Mouse (Mus musculus): ENCODE measurements around the gene Capn8.
"Not testable (repeated sequence)": the region's sequence is repeated elsewhere in the genome, so short reads cannot be mapped to it uniquely, and the experiment has no call there.

The Capn8 gene

DNA sequence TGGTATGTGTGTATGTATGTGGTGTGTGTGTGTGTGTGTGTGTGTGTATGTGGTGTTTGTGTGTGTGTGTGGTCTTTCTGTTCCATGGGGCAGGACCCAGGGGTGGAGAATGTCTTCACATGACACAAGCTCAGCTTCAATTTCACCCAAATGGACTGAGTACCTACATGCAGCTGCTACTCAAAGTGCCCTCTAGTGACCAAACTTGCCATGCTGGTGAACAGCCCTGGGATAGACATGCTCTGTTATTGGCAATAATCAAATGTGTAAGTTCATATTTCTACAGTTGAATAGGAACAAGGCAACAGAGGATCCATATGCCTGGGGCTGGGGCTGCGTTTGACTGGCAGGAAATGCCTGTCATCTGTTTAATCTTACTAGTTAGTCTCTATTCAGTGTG, 50.7 kb downstream of the Capn8 start:
- DNase-seq (ENCODE audit: low spot score in 2 of 2), result no peak

DNA sequence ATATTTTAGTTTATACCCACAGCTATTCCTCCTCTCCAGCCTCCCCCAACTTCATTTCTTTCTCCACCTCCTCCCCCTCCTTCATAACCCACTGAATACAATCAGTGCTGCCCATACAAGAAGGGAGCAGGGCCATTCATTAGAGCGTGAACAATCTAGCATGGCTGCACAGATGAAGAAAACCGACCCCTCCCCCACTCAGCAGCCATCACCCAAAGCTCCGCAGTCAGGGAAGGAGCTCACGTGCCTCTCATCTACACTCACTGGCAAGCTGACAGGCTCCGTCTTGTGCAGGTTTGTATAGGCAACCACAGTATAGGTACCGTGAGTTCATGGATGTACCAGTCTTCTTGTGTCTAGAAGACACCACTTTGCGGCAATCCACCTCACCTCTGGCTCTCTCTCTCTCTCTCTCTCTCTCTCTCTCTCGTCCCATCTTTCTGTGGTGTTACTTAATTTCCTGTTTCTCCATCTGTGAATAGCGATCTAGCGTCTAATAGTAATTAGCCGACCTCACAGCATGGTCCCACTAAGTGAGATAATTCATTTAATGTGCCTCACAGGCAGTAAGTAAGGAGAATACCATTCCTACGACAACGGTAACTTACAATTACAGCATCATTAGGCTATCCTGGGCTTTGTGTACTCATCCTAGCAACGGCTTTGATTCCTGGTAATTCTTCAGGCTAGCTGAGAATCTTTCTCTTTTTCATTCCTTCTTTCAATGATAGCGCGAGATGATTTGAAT, 53.6 kb downstream of the Capn8 start:
- DNase-seq (ENCODE audit: low spot score in 2 of 2), result peak in 1 of 2 experiments; percentile 41

DNA sequence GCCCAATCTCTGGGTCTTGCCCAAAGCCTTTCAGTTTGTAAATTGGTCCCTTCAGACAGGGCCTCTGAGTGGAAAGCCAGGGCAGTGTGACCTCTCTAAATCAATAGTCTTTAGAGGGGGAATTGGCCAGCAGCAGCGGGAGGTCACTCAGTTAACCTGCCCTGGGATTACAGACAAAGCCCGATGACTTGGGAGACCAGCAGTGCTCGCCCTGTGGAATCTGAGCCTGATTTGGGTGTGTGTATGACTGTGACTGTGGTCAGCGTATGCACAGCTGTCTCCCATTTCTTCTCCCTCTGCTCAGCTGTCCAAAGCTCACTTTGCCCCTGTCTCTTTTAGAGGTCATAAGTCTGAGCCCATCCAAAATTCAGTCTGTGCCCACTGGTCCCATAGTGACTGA, 55.7 kb downstream of the Capn8 start:
- no peak for DNase-seq (ENCODE audit: low spot score in 2 of 2)

DNA sequence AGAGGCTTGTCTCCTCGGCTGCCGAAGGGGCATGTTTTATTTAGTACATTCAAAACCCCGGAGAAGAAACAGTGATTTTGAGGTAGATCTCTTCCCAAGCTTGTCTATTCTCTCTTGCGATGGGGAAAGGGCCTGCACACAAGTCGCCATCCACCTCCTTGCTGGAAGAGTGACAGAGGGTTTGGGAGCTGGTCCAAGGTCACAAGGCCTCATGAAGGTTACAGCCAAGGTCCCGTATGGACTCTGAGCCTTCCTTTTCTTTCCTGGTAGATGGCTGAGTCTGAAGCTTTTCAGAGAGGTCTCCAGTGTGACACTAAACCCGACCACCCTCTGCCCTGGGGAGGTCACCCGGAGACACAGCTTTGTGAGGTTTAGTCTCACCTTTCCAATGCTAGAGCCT, 56.4 kb downstream of the Capn8 start:
- DNase-seq (ENCODE audit: low spot score in 2 of 2), result no peak

DNA sequence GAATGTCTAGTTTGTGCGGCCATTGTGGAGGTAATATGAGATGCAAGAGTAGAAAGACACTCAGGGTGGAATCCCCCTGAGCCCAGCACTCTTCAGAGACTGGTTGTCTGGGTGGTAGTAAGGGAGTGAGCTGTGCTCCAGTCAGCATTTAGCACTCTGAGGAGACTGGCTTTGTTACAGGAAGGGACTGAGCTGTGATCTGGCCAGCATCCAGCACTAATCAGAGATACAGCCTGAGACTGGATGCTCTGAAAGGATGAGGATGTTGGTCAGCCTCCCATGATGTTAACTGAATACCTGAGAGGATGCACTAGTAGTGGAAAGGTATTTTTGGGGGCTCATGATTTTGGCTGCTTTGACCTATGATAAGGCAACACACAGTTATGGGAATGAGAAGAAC, 61.4 kb downstream of the Capn8 start:
- DNase-seq (ENCODE audit: low spot score in 2 of 2), result no peak

DNA sequence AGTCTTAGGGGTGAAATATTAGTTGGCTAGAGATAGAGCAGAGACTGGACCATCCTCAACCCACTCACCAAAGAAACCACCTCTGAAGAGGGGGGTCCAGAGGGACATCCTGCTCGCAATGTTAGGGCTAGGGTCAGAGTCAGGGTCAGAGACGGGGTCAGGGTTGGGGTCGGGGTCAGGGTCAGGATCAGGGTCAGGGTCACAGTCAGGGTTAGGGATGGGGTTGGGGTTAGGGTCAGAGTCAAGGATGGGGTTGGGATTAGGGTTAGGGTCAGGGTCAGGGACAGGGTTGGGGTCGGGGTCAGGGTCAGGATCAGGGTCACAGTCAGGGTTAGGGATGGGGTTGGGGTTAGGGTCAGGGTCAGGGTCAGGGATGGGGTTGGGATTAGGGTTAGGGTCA, 64.4 kb downstream of the Capn8 start:
- no peak for DNase-seq (ENCODE audit: low spot score in 2 of 2)

DNA sequence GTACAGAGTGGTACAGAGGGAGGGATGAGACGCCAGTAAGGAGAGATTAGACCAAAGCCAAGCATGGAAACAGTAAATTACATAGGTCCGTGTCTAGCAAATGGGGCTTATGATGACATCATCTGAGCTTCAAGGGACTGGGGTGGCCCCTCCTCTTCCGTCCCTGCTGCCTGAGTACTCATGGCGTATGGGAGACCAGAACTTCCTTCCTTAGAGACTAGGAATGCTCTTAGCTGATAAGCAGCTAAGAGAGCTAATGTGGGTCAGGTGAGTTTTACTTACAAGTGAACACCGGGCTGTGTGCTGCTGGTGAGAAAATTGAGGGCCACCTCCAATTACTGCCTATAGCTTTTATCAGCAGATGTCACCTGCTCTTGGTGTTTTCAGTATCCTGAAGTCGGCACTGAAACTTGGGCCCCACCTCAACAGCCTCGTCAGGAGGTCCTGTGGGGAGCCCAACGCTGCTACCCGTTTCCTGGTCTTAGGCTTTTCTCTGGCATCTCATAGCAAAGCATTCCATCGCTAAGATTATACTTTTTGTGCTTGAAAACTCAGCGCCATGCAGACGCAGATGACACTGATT, 69.0 kb downstream of the Capn8 start:
- no peak for DNase-seq (ENCODE audit: low spot score in 2 of 2)

DNA sequence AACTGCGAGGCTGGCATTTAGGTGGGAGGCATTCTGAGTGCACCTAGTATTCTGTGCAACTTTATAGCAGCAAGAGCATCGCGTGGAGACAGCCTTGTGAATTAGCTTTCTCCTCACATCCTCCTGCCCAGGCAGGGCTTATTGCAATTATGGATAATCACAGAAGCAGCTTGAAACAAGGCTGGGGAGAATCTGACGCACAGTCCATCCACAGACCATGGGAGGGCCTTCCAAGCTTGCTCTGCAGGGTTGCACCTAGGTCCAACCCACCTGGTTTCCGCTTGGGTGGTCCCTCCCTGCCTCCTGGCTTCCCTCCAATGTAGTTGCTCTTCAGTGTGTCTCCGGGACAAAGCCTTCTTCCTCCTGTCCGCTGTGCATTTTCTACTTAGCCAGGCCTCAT, 74.2 kb downstream of the Capn8 start:
- no peak for DNase-seq (ENCODE audit: low spot score in 2 of 2)

DNA sequence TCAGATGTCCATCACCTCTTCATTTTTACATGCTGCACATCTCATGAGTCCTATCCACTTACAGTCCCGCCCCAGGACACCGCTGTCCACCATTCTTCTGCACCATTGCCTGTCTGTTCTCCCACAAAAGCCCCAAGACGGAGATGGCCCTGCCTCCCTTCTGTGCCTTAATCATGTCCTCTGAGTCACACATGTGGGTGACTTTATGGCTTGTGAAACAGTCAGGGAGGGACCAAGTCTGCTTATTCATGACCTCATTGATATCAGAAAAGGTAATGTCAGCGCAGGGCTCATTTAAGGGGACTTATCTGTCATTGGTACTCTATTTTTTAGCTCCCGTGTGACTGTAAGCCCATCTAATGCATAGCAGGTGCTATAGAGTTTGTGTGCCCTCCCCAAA, 74.6 kb downstream of the Capn8 start:
- DNase-seq (ENCODE audit: low spot score in 2 of 2), result no peak

DNA sequence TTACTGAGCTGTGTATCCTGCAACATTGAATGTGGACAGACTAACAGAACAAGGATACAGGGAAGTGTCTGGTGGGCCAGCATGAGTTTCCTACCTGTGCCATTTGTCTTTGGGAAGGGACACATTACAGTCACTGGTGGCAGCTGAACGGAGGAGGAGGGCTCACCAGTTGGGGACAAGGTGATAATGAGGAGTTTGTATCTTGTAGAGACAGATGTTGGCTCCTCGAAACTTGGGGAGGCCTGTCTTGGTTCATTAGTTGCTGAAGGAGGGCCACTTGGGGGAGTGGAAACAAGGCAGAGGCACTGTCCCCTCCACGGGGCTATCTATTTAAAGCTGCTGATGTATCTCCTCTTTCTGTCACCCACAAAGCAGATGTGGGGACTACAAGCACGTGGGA, 75.3 kb downstream of the Capn8 start:
- no peak for DNase-seq (ENCODE audit: low spot score in 2 of 2)

DNA sequence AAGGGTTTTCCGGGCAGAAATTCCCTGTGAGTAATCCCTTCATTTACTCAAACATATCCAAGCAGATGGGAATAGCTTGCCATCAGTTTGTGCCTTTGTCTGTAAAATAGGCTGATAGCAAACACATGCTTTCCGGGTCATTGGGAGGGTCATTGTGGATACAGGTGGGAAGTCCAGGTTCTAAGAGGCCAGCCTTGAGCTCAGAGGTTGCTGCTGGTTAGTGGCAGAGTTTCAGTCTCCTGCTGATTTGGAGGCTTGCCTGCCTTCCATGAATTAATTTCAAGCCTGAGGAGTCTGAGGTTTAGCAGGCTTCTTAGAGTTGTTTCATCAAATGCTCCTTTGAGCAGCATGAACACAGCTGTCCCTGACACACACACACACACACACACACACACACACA, 78.0 kb downstream of the Capn8 start:
- peak in 1 of 2 experiments; percentile 16 for DNase-seq (ENCODE audit: low spot score in 2 of 2)

DNA sequence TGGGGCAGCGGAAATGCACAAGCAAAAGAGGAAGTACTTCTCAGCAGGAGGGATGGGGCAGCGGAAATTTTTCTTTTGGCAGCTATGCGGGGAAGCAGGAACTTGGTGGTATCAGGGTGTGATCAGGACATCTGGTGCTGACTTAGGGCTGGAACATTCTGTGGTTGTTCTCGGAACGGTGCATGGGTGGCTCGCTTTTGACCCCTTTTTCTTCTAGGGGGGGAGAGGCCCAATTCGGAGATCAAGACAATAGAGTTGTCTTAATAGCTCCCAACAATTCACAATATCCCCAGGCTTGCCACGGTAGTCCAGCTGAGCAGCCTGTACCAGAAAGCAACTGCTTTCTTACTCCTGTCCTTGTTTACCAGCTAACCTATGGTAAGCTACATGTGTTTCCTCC, 79.6 kb downstream of the Capn8 start:
- DNase-seq (ENCODE audit: low spot score in 2 of 2), result not testable (repeated sequence)

DNA sequence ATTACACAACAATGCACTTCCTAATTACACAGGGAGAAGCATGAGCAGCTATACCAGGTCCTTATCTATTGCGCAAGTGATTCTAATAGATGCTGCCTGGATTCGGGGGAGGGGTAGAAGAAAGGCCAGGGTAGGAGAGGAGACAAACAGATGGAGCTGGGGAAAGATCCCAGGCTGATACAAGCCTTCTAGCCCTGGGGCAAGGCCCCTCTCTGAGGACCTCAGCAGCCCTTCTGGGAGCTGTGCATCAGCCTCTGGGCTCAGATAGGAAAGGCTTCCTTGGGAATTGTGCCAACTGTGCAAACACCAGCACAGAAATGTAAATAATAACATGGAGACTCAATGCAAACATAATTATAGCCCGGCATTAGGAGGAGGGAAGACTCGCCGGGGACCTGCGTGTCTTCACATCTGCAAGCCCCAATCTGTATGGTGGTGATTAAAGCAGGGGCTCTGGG, 80.4 kb downstream of the Capn8 start:
- DNase-seq (ENCODE audit: low spot score in 2 of 2), result no peak

DNA sequence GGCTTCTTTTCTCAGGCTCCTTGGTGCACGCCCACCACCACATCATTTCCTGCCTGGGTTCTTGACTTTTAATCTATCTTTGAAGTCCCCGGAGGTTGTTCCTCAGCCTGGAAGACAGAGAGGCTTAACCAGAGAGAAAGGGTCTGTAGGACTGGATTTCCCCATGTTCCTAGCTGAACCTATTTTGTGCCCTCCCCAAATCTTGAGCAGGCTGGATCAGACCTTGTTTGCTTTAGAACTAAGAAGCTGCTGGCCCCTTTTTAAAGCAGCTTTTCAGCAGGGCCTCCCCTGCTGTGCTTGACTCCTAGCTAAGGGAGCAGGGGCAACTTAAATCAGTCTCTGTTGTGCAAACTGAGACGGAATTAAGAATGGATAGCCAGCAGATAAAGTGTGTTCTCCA, 82.0 kb downstream of the Capn8 start:
- DNase-seq (ENCODE audit: low spot score in 2 of 2), result no peak

DNA sequence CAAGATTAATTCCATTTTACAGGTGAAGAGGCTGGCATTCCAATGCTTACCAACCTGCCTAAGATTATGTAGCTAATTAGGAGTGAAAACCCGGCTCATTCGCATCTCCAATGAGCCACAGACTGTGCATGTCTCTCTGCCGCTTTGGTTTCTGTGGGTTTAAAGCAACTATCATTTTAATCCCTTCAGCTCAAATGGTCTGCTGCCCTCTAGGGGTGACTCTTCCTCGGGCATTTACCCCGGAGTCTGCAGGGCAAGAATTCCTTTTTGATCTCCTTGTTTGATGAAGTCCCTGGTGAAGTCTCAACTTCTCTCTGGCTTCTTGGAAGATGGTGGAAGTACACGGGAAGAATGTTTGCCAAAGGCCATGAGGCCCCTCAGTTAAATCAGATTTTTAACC, 93.0 kb downstream of the Capn8 start:
- peak in 1 of 2 experiments; percentile 74 for DNase-seq (ENCODE audit: low spot score in 2 of 2)

DNA sequence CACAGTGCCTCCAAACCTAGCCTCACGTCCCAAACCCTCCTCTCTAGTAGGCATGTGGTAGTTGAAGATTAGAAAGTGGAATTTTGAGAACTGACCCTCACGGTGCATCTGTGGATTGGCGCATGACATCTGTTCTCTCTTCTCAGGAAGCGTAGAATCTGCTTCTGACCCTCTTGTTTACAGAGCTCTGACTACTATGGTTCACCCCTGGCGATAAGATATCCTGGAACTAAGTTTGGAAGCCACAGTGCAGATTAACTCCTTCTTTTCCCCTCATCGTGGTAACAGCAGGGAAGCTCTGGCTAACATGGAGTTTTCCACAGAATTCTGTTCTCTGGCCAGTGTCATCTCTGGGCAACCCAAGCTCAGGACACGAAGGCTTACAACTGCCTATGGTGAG, 95.6 kb downstream of the Capn8 start:
- DNase-seq (ENCODE audit: low spot score in 2 of 2), result no peak

DNA sequence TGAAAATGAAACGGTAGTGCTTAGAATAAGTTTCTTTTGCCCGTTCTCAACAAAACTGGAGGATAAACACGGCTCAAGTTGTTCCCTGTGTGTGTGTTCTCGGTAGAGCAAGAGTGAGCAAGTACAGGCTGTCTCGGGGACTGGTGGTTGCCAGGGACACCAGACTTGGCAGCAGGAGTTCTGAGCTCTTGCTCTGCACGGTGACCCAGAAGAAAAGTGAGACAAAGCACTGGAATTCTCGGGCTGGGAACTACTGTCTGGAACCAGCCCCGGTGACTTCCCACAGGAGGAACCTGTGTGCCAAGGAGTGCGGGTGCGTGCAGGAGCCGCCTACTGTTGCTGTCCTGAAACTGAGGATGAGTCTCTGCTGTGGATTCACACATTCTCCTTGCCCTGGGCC, 98.9 kb downstream of the Capn8 start:
- DNase-seq (ENCODE audit: low spot score in 2 of 2), result peak in 1 of 2 experiments; percentile 13

DNA sequence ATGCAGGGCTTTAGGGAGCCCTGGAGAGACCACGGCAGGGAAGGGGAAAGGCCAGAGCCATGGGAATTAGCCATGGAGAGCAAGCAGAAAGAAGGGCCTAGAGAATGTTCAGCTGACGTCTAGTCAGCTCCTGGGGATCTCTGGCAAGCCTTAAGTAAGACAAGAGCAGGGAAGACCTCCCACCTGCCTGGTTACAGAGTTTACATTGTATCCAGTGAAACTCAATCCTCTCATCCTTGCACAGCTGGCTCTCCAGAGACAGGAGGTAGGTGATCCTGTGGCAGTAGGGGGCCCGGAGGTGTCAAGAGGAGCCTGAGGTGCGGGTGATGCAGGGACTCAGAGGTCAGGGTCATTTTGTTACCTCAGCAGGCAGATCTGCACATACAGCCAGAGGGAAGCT, 100.0 kb downstream of the Capn8 start:
- no peak for DNase-seq (ENCODE audit: low spot score in 2 of 2)

DNA sequence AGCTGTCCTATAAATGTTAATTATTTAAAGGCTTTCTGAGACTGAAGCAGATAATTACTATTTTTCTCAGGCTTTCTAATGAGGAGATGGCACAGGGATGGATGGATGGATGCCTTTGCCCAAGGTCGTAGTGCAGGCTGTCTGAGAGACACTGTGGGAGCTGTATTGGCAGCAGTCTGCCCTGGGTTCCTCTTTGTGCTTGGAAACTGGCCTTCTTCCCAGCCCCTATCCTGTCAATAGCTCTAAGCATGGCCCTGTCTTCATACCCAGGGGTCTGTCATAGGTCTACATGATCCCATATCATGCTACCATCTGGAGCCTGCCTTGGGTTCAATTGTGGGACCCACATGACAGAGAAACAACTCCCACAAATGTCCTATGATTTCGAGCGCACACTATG, 102.5 kb downstream of the Capn8 start:
- DNase-seq (ENCODE audit: low spot score in 2 of 2), result no peak

DNA sequence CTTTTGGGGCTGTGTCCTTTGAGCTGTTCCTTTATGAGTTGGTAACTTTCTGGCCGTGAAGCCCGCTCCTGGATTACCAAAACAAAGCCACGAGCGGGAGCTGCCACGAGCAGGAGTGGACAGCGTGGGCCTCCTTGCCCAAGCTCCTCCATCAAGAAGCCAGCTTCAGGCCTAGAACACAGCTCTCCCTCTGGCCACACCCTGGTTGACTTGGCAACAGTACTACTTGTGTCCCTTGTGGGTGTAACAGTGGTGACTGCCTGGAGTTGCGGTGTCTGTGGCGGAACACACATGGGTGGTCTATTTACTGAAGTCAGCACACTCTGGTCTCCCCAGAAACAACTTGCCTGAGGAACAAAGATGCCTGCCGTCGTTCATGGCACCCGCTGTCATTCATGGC, 104.9 kb downstream of the Capn8 start:
- DNase-seq (ENCODE audit: low spot score in 2 of 2), result no peak

DNA sequence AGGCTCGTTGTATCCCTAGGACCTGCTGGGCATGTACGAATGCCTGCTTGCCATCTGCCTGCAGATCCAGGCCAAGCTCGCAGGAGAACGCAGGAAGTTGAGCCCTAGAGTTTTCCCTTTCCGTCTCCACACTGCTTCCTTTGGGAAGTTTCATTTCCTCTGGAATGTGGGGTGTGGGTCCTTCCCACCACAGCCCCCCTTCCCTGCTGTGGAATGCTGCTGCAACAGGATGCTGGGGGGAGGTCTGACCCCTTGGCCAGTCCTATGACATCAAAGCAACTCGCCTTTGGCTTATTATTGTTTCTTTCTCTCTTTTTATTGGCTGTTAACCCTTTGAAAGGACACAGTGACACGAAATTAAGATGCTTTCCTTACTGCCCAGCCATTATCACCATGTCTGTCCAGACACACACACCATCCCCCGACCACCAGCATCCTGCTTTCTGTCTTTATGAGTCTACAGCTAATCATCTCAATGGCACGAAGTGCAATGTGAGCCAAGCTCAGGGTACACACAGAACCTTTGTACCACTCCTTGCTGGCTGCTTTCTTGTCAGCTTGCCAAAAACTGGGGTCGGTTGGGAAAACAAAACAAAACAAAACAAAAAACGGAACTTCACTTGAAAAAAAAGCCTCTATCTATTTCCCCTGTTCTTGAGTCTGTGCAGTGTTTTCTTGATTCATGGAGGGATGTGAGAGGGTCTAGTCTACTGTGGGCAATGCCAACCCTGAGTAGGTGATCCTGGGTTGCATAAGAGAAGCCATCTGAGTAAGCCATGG, 105.9 kb downstream of the Capn8 start:
- no peak for DNase-seq (ENCODE audit: low spot score in 2 of 2)

DNA sequence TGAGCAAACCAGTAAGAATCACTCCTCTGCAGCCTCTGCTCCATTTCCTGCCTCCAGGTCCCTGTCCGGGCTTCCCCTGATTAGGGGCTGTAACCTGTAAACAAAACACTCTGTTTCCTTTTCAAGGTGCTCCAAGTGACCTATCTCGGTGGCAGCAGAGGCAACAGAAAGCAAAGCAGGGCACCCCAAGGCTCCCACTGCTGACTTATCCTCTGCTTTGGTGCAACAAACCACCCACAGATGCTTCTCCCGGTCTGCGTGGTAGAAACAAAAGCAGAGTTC, 106.5 kb downstream of the Capn8 start:
- no peak for DNase-seq (ENCODE audit: low spot score in 2 of 2)

DNA sequence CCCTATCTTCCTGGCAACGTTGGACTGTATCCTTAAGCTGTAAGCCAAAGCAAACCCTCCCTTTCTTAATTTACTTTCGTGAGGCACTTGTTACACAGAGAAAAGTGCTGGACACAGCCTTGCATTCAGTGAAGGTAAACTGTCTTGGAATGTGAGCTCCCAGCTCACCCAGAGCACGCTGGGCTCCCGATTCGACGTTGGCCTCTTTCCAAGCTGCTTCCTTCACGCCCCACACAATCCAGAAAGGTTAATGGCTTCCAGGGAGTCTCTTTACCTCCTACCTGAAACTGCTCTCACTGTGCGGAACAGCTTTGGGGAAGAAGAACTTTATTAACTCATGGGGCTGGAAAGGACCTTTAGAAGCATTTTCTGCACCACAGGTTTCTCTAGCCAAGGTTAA, 110.5 kb downstream of the Capn8 start:
- no peak for DNase-seq (ENCODE audit: low spot score in 2 of 2)
